Mouse (Mus musculus) liver, adult 2 months (tissue): ENCODE results near the gene Eif2s2. TPM values are rescaled to one million over a fixed set of nuclear protein-coding genes. Genes with fewer than 3 reads are reported as not detected.
"Not testable (repeated sequence)": the region's sequence is repeated elsewhere in the genome, so short reads cannot be mapped to it uniquely, and the experiment has no call there.

ENCODE experiments used
- DNase-seq: peaks from one replicate; pipeline ENCODE4 v3.0.0-alpha.2; 2011; ENCODE audit warnings: low read depth, low spot score; ENCODE audit errors: extremely low read depth
- H3K27ac ChIP-seq: fragments of 200-500 bp; replicated peaks from 2 replicates; pipeline ENCODE4 v1.5.1; 2012; ENCODE audit warnings: low read depth, mild to moderate bottlenecking, control low read depth, inconsistent platforms, low read length; ENCODE audit not compliant: insufficient read depth
- H3K27me3 ChIP-seq: fragments of 200-500 bp; 2 replicates; pipeline ENCODE4 v1.6.1; 2012; ENCODE audit warnings: mild to moderate bottlenecking, moderate library complexity, low read length, inconsistent platforms; ENCODE audit not compliant: control insufficient read depth, insufficient read depth
- H3K36me3 ChIP-seq: fragments of 200-500 bp; 2 replicates; pipeline ENCODE4 v1.6.1; 2012; ENCODE audit warnings: low read length, inconsistent platforms; ENCODE audit not compliant: control insufficient read depth, insufficient read depth
- H3K4me1 ChIP-seq: fragments of 200-500 bp; 2 replicates; pipeline ENCODE4 v1.6.1; 2011; ENCODE audit warnings: low read length; ENCODE audit not compliant: control insufficient read depth, insufficient read depth
- H3K4me3 ChIP-seq: fragments of 200-500 bp; 2 replicates; pipeline ENCODE4 v1.5.1; 2011; ENCODE audit warnings: low read depth, mild to moderate bottlenecking, control low read depth, low read length, moderate library complexity; ENCODE audit not compliant: insufficient read depth
- H3K79me2 ChIP-seq: fragments of 200-500 bp; 2 replicates; pipeline ENCODE4 v1.6.1; 2012; ENCODE audit warnings: inconsistent platforms, mild to moderate bottlenecking, low read length, moderate library complexity; ENCODE audit not compliant: control insufficient read depth, insufficient read depth
- H3K9ac ChIP-seq: fragments of 200-500 bp; 2 replicates; pipeline ENCODE4 v1.6.1; 2012; ENCODE audit warnings: low read depth, mild to moderate bottlenecking, control low read depth, inconsistent platforms, low read length
- CTCF ChIP-seq: fragments of 200-500 bp; IDR thresholded peaks from 2 replicates; pipeline ENCODE4 v1.5.1; 2011; ENCODE audit warnings: low read depth, low read length, control low read depth
- POLR2A ChIP-seq: fragments of 200-500 bp; IDR thresholded peaks from 2 replicates; pipeline ENCODE4 v1.6.1; 2011; ENCODE audit warnings: low read length, control low read depth; ENCODE audit not compliant: insufficient read depth; ENCODE audit errors: extremely low read depth
- WGBS: fragments of 180-500 bp; shearing (Covaris S2); methylation state at CpG from one replicate; pipeline ENCODE4 v1.1.7; 2018; 5-methylcytosine and 5-hydroxymethylcytosine counted together
- polyA plus RNA-seq: library from polyadenylated mRNA; depleted of rRNA; stranded (reverse); fragments of >200 nt; gene quantifications from 2 replicates; pipeline ENCODE4 v1.2.3, GENCODE M21; 2012
- total RNA-seq: library from RNA; depleted of rRNA; stranded (reverse); fragments of >200 nt; gene quantifications from 2 replicates; pipeline ENCODE4 v1.2.3, GENCODE M21; 2014

Eif2s2 gene
- total and polyA plus RNA-seq, 2 experiments, result 8.1 to 38.7 TPM

- H3K27me3 ChIP-seq, result no peaks in the 10 kb centered on the region
- no peaks in the 10 kb centered on the region for H3K79me2 ChIP-seq
- no peak for TF ChIP-seq POLR2A
- no peak for TF ChIP-seq CTCF
- WGBS, result 66% methylated on average over 4 of the region's 4 CpGs
- no peak overlapping the region for H3K27ac ChIP-seq
- no peaks in the 10 kb centered on the region for H3K36me3 ChIP-seq
- no peak overlapping the region for H3K9ac ChIP-seq
- no peaks in the 10 kb centered on the region for H3K4me1 ChIP-seq
- no peak overlapping the region for H3K4me3 ChIP-seq
- no peak for DNase-seq
These were observed 41.1 kb upstream of the Eif2s2 start for GRCm38 (mm10) chr2:154933884-154934283.

GRCm38 (mm10) chr2:154928298-154928697 lies 35.6 kb upstream of the Eif2s2 start:
- H3K4me3 ChIP-seq, result no peak overlapping the region
- H3K79me2 ChIP-seq, result no peaks in the 10 kb centered on the region
- H3K27ac ChIP-seq, result no peak overlapping the region
- no peak for TF ChIP-seq CTCF
- no peak for TF ChIP-seq POLR2A
- no peaks in the 10 kb centered on the region for H3K4me1 ChIP-seq
- 88% methylated on average over 2 of the region's 2 CpGs for WGBS
- no peak overlapping the region for H3K9ac ChIP-seq
- DNase-seq, result no peak
- H3K36me3 ChIP-seq, result no peaks in the 10 kb centered on the region
- H3K27me3 ChIP-seq, result no peaks in the 10 kb centered on the region

- Histone ChIP-seq H3K79me2 (no peaks in the 10 kb centered on the region), H3K36me3 (no peaks in the 10 kb centered on the region), H3K27me3 (no peaks in the 10 kb centered on the region), H3K4me1 (no peaks in the 10 kb centered on the region), H3K27ac (no peak overlapping the region), H3K4me3 (no peak overlapping the region), H3K9ac (no peak overlapping the region)
- 94% methylated on average over 6 of the region's 6 CpGs for WGBS
- TF ChIP-seq CTCF (no peak), POLR2A (no peak)
- DNase-seq, result no peak
These were observed 34.1 kb upstream of the Eif2s2 start for GRCm38 (mm10) chr2:154926843-154927242.

DNA sequence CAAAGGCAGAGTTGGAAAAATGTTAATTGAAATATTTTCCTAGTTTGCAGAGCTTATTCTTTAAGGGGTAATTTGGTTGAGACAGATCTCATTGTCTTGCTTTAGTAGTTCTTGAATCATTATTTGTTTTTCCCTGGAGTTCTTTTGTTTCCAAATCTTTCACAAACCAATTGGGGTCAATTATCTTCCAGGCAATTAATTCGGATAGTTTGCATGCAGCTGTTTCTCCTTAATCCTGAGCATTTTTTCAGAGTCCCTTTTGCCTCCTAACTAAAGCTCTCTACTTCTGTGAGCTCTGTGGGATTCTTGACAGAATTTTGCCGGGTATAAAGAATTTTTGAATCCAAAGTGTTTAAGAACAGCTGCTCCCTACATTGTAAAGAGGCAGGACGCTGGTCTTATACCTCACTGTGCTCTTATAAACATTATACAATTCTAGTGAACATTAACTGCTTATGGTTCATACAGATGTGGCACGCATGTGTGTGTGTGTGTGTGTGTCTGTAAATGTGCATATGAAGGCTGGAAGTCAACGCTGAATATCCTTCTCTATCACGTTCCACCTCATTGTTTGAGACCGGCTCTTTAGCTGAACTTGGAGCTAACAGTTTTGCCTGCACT lies 32.8 kb upstream of the Eif2s2 start:
- no peaks in the 10 kb centered on the region for H3K36me3 ChIP-seq
- no peak overlapping the region for H3K27ac ChIP-seq
- H3K27me3 ChIP-seq, result no peaks in the 10 kb centered on the region
- no peaks in the 10 kb centered on the region for H3K4me1 ChIP-seq
- no peaks in the 10 kb centered on the region for H3K79me2 ChIP-seq
- TF ChIP-seq POLR2A, result no peak
- TF ChIP-seq CTCF, result no peak
- H3K9ac ChIP-seq, result no peak overlapping the region
- WGBS, result 87% methylated on average over 7 of the region's 7 CpGs
- DNase-seq, result no peak
- H3K4me3 ChIP-seq, result no peak overlapping the region

GRCm38 (mm10) chr2:154922134-154922533 lies 29.4 kb upstream of the Eif2s2 start:
- not testable (repeated sequence) for H3K36me3 ChIP-seq, H3K27me3 ChIP-seq, H3K9ac ChIP-seq, H3K4me3 ChIP-seq, H3K79me2 ChIP-seq, H3K27ac ChIP-seq, H3K4me1 ChIP-seq, DNase-seq
- WGBS, result no CpG with 5 or more reads among the region's 4 CpGs

- no peaks in the 10 kb centered on the region for H3K79me2 ChIP-seq
- H3K36me3 ChIP-seq, result no peaks in the 10 kb centered on the region
- DNase-seq, result no peak
- no peaks in the 10 kb centered on the region for H3K27me3 ChIP-seq
- 92% methylated on average over 7 of the region's 7 CpGs for WGBS
- H3K27ac ChIP-seq, result no peak overlapping the region
- no peak overlapping the region for H3K9ac ChIP-seq
- no peak overlapping the region for H3K4me3 ChIP-seq
- no peaks in the 10 kb centered on the region for H3K4me1 ChIP-seq
- TF ChIP-seq CTCF, result no peak
- TF ChIP-seq POLR2A, result no peak
These were observed 28.2 kb upstream of the Eif2s2 start for GRCm38 (mm10) chr2:154920896-154921295.
